Mouse (Mus musculus) hindbrain, embryonic 13.5 days (tissue): ENCODE measurements around the gene Ubr1. TPM values are rescaled to one million over a fixed set of nuclear protein-coding genes. Genes with fewer than 3 reads are reported as not detected.
"Not testable (repeated sequence)": the region's sequence is repeated elsewhere in the genome, so short reads cannot be mapped to it uniquely, and the experiment has no call there.

Source experiments
- ATAC-seq: fragments of 200-750 bp; cut with Nextera tagmentation; 2 replicates; pipeline ENCODE4 v1.8.0; 2017; ENCODE audit warnings: moderate TSS enrichment; ENCODE audit not compliant: low FRiP score
- H3K27ac ChIP-seq: fragments of 300-500 bp; sonication (generic); 2 replicates; pipeline ENCODE4 v1.5.1; 2015; ENCODE audit warnings: inconsistent platforms, mild to moderate bottlenecking, moderate library complexity
- H3K27me3 ChIP-seq: fragments of 300-500 bp; sonication (generic); 2 replicates; pipeline ENCODE4 v1.6.1; 2015; ENCODE audit warnings: mild to moderate bottlenecking, inconsistent platforms
- H3K36me3 ChIP-seq: fragments of 300-500 bp; sonication (generic); 2 replicates; pipeline ENCODE4 v1.6.1; 2015; ENCODE audit warnings: mild to moderate bottlenecking, inconsistent platforms
- H3K4me1 ChIP-seq: fragments of 300-500 bp; sonication (generic); replicated peaks from 2 replicates; pipeline ENCODE4 v1.6.1; 2015; ENCODE audit warnings: inconsistent platforms
- H3K4me2 ChIP-seq: fragments of 300-500 bp; sonication (generic); 2 replicates; pipeline ENCODE4 v1.6.1; 2015; ENCODE audit warnings: inconsistent platforms, mild to moderate bottlenecking, moderate library complexity
- H3K4me3 ChIP-seq: fragments of 300-500 bp; sonication (generic); 2 replicates; pipeline ENCODE4 v1.5.1; 2015; ENCODE audit warnings: mild to moderate bottlenecking, inconsistent platforms
- H3K9ac ChIP-seq: fragments of 300-500 bp; sonication (generic); 2 replicates; pipeline ENCODE4 v1.6.1; 2015; ENCODE audit warnings: mild to moderate bottlenecking, inconsistent platforms
- H3K9me3 ChIP-seq: fragments of 300-500 bp; sonication (generic); 2 replicates; pipeline ENCODE4 v1.6.1; 2016; ENCODE audit warnings: inconsistent platforms
- WGBS: fragments of 180-500 bp; shearing (Covaris S2); methylation state at CpG from one replicate; pipeline ENCODE4 v1.1.7; 2015; 5-methylcytosine and 5-hydroxymethylcytosine counted together
- polyA plus RNA-seq: library from polyadenylated mRNA; unstranded; fragments of >200 nt; fragmentation: Nextera tagmentation; extraction: Ambion mirVana; gene quantifications from 2 replicates; pipeline ENCODE4 v1.2.1, GENCODE M21; 2015

Gene Ubr1
- polyA plus RNA-seq, 1 experiment from 2014 or later, result 35.3 TPM

DNA sequence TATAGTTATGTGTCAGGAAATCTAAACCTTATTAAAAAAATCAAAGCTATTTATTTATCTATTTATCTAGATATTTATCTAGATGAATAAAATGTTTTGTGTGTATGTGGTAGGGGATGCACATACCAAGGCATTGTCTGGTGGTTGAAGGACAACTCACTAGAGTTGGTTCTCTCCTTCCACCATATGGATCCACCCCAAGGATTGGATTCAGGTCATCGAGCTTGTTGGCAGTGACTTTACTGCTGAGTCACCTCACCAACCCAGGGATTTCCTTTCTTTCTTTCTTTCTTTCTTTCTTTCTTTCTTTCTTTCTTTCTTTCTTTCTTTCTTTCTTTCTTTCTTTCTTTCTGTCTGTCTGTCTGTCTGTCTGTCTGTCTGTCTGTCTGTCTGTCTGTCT is 26.1 kb upstream of the Ubr1 start:
- 77% methylated on average over 1 of the region's 1 CpGs for WGBS

DNA sequence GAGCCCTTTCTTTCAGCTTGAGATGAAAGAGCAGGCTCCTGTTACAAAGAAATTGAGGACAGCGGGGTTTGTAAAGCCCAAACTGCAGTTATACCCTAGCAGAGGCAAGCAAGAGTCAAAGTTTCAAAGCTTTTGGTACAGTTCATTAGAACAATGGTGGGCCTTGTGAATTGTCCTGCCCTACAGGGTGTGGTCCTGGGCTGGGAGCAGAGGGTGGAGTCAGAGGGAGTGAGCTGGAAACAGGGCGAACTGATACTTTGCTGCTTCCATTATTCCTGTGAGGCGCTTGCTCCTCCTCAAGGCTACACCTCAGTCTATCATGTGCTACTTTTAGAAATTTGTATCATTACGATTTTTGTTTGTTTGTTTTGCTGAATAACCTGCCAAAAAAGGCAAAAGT is 20.7 kb upstream of the Ubr1 start:
- peaks cover 7% of the 10 kb centered on the region for H3K36me3 ChIP-seq
- no peak overlapping the region for H3K27ac ChIP-seq
- no peak for ATAC-seq
- H3K4me2 ChIP-seq, result no peak overlapping the region
- H3K4me1 ChIP-seq, result no peaks in the 10 kb centered on the region
- H3K4me3 ChIP-seq, result no peak overlapping the region
- no peak overlapping the region for H3K9ac ChIP-seq
- no peaks in the 10 kb centered on the region for H3K27me3 ChIP-seq
- no peaks in the 10 kb centered on the region for H3K9me3 ChIP-seq
- 71% methylated on average over 4 of the region's 4 CpGs for WGBS

More for the DNA sequence above, 26.1 kb upstream of the Ubr1 start:
- H3K9me3 ChIP-seq, H3K4me1 ChIP-seq, H3K4me3 ChIP-seq, H3K9ac ChIP-seq, H3K4me2 ChIP-seq, ATAC-seq, H3K27me3 ChIP-seq, H3K27ac ChIP-seq: not testable (repeated sequence)
- H3K36me3 ChIP-seq, result peaks cover 11% of the 10 kb centered on the region

DNA sequence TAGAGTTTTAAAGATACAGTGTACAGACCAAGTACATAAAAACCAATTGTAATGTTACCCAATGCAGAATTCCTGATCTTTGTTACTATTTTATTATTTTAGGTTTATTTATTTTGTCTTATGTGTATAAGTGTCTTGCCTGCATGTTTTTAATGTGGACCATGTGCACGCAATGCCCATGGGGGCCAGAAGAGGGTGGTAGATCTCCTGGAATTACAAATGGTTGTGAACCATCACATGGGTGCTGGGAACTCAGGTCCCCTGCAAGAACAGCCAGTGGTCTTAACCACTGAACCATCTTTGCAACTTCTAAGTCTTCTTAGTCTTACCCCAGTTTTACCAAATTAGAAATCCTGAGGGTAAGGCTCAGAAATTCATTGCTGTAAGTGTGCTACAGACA is 14.7 kb upstream of the Ubr1 start:
- Histone ChIP-seq H3K4me3 (no peak overlapping the region), H3K9ac (no peak overlapping the region), H3K9me3 (no peaks in the 10 kb centered on the region), H3K4me2 (no peak overlapping the region), H3K4me1 (no peaks in the 10 kb centered on the region), H3K27ac (no peak overlapping the region), H3K27me3 (no peaks in the 10 kb centered on the region), H3K36me3 (peaks cover 25% of the 10 kb centered on the region)
- no peak for ATAC-seq
- WGBS, result 86% methylated on average over 1 of the region's 1 CpGs

DNA sequence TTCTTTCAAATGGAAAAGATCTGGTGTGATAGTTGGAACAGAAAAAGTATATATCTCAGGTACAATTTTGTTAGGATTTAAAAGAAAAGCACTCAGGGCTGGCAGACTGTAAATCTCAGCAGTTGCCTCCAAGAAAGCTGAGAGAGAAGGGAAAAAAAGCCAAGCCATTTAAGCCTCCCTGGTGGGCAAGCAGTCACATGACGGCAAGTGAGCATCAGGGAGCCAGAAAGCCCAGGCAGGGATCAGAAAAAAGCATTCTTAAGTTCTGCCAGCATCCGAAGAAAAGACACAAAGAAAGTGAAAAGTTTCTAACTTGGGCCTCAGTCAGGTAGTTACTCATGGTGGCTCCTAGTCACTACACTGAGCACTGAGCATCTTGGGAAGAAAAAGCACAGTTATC is 13.1 kb upstream of the Ubr1 start:
- Histone ChIP-seq H3K9ac (no peak overlapping the region), H3K4me3 (no peak overlapping the region), H3K27ac (no peak overlapping the region), H3K4me2 (no peak overlapping the region), H3K9me3 (no peaks in the 10 kb centered on the region), H3K4me1 (no peaks in the 10 kb centered on the region), H3K27me3 (no peaks in the 10 kb centered on the region), H3K36me3 (peaks cover 21% of the 10 kb centered on the region)
- WGBS, result 12% methylated on average over 2 of the region's 2 CpGs
- ATAC-seq, result no peak

DNA sequence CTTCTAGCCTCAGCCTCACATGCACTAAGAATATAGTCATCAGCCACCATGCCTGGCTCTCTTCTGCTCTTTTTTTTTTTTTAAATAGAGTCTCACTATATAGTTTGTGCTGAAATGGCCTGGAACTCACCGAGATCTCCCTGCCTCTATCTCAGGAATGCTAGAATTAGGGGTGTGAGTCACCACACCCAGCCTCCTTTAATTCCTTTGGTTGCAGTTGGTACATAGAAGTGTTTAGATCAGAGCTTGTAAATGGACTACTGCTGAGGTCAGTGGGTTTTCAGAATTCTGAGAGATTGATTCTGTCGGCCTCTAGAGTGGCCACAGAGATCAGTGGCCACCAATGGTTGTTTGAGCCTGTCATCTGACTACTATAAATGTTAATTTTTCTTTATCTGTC is 10.3 kb upstream of the Ubr1 start:
- WGBS, result 77% methylated on average over 2 of the region's 2 CpGs
- Histone ChIP-seq H3K4me2 (no peak overlapping the region), H3K27ac (no peak overlapping the region), H3K9me3 (no peaks in the 10 kb centered on the region), H3K9ac (no peak overlapping the region), H3K36me3 (peaks cover 15% of the 10 kb centered on the region), H3K4me1 (peaks cover 7% of the 10 kb centered on the region), H3K4me3 (no peak overlapping the region), H3K27me3 (no peaks in the 10 kb centered on the region)
- no peak for ATAC-seq

DNA sequence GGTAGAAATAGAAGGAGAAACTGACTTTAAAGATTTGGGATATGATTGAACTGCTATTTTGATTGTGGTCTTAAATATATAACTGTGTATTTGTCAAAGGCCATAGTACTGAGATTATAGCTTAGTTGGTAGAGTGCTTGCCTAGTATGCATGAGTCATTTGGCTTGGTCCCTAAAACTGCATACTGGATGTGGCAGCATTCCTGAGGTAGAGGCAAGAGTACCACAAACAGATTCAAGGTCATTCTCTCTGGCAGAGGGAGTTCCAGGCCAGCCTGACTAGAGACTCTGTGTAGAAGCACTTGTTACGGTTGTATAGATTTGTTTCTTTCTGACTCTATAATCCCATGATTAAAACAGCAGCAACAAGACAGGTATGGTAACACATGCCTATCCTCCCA is 9.3 kb upstream of the Ubr1 start:
- Histone ChIP-seq H3K4me2 (no peak overlapping the region), H3K9me3 (no peaks in the 10 kb centered on the region), H3K27me3 (no peaks in the 10 kb centered on the region), H3K4me1 (peaks cover 7% of the 10 kb centered on the region), H3K27ac (no peak overlapping the region), H3K36me3 (peaks cover 9% of the 10 kb centered on the region), H3K9ac (no peak overlapping the region), H3K4me3 (no peak overlapping the region)
- WGBS, result 94% methylated on average over 1 of the region's 1 CpGs
- ATAC-seq, result no peak

DNA sequence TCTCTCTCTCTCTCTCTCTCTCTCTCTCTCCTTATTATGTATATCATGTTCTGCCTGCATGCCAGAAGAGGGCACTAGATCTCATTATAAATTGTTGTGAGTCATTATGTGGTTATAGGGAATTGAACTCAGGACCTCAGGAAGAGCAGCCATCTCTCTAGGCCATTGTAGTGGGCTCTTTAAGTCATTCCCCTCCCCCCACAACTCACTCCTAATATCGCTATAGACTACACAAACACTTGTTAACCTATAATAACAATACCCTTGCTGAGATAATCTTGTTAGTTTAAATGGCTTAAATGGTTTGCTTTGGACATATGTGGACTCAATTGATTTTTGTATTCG is 8.2 kb upstream of the Ubr1 start:
- Histone ChIP-seq H3K27me3 (no peaks in the 10 kb centered on the region), H3K4me1 (peaks cover 7% of the 10 kb centered on the region), H3K9ac (no peak overlapping the region), H3K4me3 (no peak overlapping the region), H3K36me3 (peaks cover 9% of the 10 kb centered on the region), H3K27ac (no peak overlapping the region), H3K4me2 (no peak overlapping the region), H3K9me3 (no peaks in the 10 kb centered on the region)
- no peak for ATAC-seq
- 45% methylated on average over 2 of the region's 2 CpGs for WGBS

DNA sequence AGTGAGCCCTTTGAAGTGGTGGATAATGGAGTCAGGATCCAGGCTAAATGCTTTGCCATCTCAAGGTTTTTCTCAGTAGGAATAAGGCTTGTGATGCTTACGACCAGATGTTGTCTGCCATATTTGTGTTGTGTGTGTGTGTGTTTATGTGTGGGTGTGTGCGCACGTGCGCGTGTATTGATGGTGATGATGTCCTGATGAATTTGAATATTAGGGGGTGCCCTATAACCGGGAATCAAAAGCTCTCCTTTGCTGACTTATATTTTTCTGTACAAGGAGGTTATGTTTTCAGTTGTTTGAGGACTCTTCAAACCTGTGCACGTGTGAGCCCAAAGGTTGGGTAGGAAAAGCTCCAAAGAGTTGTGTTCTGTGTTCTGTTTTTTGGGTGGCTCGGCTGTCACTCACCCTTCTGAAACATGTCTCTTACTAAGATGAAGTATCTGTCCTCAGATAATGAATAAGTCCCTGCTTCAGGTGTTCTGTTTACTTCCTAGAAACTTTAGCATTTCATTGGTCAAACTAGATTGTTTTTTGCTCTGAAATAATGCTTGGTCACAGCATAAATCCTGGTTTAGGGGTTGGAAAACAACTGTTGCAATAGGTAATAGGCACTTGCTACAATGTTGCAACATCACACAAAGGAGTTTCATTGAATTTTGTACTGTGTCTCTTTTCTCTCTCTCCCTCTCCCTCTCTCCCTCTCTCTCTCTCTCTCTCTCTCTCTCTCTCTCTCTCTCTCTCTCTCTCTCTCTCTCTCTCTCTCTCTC is 7.6 kb upstream of the Ubr1 start:
- H3K4me1 ChIP-seq, result peaks cover 7% of the 10 kb centered on the region
- peak overlapping the region; percentile 86 for H3K4me2 ChIP-seq
- 80% methylated on average over 8 of the region's 8 CpGs for WGBS
- H3K27me3 ChIP-seq, result 0 out of 2 replicates have a peak, but pooled peaks cover under 1% of the 10 kb centered on the region
- no peak for ATAC-seq
- H3K9ac ChIP-seq, result peak overlapping the region; percentile 90
- H3K4me3 ChIP-seq, result peak overlapping the region; percentile 81
- H3K9me3 ChIP-seq, result no peaks in the 10 kb centered on the region
- H3K27ac ChIP-seq, result peak overlapping the region; percentile 89
- H3K36me3 ChIP-seq, result peaks cover 9% of the 10 kb centered on the region

DNA sequence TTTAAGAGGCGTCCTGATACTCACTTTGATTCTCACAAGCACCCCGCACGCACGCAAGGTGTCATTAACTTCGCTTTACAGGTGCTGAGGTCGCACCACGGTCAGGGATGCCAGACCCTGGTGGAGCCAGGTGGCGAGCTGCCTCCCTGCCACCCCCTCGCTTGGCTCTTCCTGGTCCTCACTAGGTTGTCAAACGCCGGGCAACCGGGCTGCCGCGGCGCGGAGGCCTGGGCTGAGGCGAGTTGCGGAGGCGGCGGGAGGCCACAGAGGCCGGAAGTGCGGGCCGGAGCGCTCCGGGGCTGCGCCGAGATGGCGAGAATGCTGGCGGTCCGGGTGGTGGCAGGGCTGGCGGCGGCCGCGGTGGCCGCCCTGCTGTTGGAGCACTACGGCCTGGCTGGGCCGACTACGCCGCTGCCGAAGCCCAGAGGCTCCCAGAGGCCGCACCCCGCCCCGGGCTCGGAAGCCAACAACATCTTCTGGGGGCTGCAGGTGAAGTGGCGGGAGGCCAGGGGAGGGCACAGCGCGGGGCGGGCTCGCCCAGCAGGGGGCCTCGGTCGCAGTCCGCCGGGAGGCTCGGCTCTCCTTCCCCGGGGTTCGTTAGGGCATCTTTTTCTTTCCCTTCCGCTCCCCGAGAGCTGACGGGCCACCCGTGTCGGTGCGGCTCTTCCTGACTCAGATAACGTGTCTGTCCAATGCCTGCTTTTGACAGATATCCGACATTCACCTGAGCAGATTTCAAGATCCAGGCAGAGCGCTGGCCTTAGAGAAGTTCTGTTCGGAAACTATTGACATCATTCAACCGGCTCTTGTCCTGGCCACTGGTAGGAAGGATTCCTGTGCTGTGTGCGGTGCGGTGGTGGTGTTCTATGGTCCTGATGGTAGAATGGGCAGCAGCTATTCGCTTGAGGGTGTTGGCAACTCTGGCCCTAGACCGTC is 6.7 kb upstream of the Ubr1 start, which contains the start of gene Tmem62:
Tmem62 (plus strand) TSS at position 28 of the 936 bp plus-strand sequence.
- peak within 1 kb of the TSS; percentile 86 for H3K4me2 ChIP-seq
- 0 out of 2 replicates have a peak, but pooled peaks cover 3% of the 10 kb centered on the region for H3K27me3 ChIP-seq
- H3K4me3 ChIP-seq, result peak within 1 kb of the TSS; percentile 81
- H3K36me3 ChIP-seq, result peaks cover 9% of the 10 kb centered on the region
- ATAC-seq, result peak; percentile 68
- H3K9ac ChIP-seq, result peak within 1 kb of the TSS; percentile 90
- H3K27ac ChIP-seq, result peak within 1 kb of the TSS; percentile 89
- H3K4me1 ChIP-seq, result peaks cover 11% of the 10 kb centered on the region
- H3K9me3 ChIP-seq, result no peaks in the 10 kb centered on the region
- 1% methylated on average over 64 of the region's 71 CpGs for WGBS

DNA sequence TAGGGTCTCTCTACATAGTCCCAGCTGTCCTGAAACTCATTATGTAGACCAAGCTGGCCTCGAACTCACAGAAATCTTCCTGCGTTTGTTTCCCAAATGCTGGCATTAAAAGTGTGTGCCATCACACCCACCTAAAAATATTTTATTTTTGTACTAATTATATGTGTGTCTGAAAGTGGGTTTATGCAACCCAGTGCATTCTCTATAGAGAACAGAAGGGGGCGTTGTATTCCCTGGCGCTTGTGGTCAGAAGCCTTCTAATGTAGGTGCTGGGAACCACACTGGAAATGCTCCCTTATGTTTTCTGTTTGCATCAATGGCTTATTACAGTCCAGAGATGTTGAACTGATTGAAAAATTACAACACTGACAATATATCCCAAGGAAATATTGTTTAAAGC is 5.8 kb upstream of the Ubr1 start:
- peak overlapping the region; percentile 86 for H3K4me2 ChIP-seq
- no peaks in the 10 kb centered on the region for H3K9me3 ChIP-seq
- no peak overlapping the region for H3K27ac ChIP-seq
- peaks cover 15% of the 10 kb centered on the region for H3K4me1 ChIP-seq
- no peak for ATAC-seq
- H3K4me3 ChIP-seq, result no peak overlapping the region
- H3K9ac ChIP-seq, result no peak overlapping the region
- peaks cover 5% of the 10 kb centered on the region for H3K36me3 ChIP-seq
- H3K27me3 ChIP-seq, result 0 out of 2 replicates have a peak, but pooled peaks cover 3% of the 10 kb centered on the region
- 45% methylated on average over 4 of the region's 4 CpGs for WGBS

DNA sequence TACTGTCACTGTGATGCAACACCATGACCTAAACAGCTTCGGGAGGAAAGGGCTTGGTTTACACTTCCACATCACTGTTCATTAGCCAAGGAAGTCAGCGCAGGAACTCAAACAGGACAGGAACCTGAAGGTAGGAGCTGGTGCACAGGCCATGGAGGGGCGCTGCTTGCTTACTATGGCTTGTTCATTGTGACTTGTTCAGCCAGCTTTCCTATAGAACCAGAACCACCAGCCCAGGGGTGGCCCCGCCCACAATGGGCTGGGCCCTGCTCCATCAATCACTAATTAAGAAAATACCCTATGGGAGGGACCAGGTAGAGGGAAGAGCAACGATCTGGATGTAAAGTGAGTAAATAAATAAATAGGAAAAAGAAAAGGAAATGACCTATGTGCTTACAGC is 2.4 kb upstream of the Ubr1 start:
- H3K4me2 ChIP-seq, result no peak overlapping the region

DNA sequence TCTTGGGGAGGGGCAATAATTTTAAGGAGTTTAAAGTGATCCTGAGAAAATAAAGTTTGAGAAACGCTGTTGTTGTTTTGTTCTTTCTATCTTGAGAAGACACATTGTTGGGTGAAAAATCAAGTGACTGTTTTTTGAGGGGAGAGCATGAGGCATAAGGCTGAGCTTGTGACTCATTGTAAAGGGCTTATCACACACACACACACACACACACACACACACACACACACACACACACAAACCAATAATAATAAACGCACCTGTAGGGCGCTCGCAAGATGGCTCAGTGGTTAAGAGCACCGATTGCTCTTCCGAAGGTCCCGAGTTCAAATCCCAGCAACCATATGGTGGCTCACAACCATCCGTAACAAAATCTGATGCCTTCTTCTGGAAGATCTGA is 1.7 kb upstream of the Ubr1 start:
- not testable (repeated sequence) for H3K4me2 ChIP-seq, H3K36me3 ChIP-seq, H3K9me3 ChIP-seq, H3K27ac ChIP-seq, H3K9ac ChIP-seq, ATAC-seq, H3K4me3 ChIP-seq, H3K27me3 ChIP-seq
- WGBS, result 97% methylated on average over 8 of the region's 8 CpGs
- peaks cover 33% of the 10 kb centered on the region for H3K4me1 ChIP-seq

More for the DNA sequence above, 2.4 kb upstream of the Ubr1 start:
- Histone ChIP-seq H3K27ac (no peak overlapping the region), H3K27me3 (0 out of 2 replicates have a peak, but pooled peaks cover 3% of the 10 kb centered on the region), H3K4me1 (peaks cover 31% of the 10 kb centered on the region), H3K9me3 (no peaks in the 10 kb centered on the region), H3K36me3 (no peaks in the 10 kb centered on the region), H3K4me3 (no peak overlapping the region), H3K9ac (no peak overlapping the region)
- no peak for ATAC-seq
- WGBS, result 20% methylated on average over 5 of the region's 5 CpGs
